Mouse (Mus musculus) olfactory bulb, adult 2 months (tissue): ENCODE results near the gene Sdhc.

Experiments
- CTCF ChIP-seq: fragments of 200-500 bp; IDR thresholded peaks from 2 replicates; pipeline ENCODE4 v1.5.1; 2012; ENCODE audit warnings: low read depth, mild to moderate bottlenecking, low read length, moderate library complexity; ENCODE audit not compliant: insufficient read depth
- POLR2A ChIP-seq: fragments of 200-500 bp; IDR thresholded peaks from 2 replicates; pipeline ENCODE4 v1.6.1; 2012; ENCODE audit warnings: mild to moderate bottlenecking, low read depth, low read length, moderate library complexity; ENCODE audit not compliant: insufficient read depth

DNA sequence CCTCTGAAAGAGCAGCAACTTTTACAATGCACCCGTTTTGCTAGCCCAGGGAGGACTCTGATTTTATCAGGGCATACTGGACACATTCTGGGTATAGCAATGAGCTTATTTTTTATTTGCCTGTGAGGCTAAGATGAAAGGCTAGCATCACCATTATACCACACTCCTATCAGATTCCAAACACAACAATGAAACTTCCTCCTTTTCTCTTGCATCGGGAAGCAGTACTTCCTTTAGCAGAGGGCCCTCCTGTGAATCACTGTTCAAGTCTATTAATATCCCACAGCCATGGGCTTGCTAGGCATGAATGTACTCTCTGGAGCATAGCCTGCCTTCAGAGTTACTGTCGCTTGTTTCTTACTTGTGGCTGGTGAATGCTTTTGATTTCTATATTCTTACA, 20.7 kb upstream of the Sdhc start:
- TF ChIP-seq CTCF, result no peak
- no peak for TF ChIP-seq POLR2A
